Mouse (Mus musculus) right cerebral cortex, postnatal 14 days (tissue): ENCODE measurements at regions not wholly inside any gene's neighbourhood (a gene's known extent, or its start where the extent isn't known, plus 50 kb on each side); places are given as distances from the start of the nearest gene placed in this dataset.

Experiments used
- DNase-seq: peaks from one replicate; pipeline ENCODE4 v3.0.0; 2022

GRCm38 (mm10) chr6:47354515-47354914 is 98.7 kb upstream of the Cul1 start:
- DNase-seq = no peak

GRCm38 (mm10) chr6:47355500-47355899 is 97.7 kb upstream of the Cul1 start:
- no peak for DNase-seq

GRCm38 (mm10) chr6:47356500-47356899 is 96.7 kb upstream of the Cul1 start:
- no peak for DNase-seq

GRCm38 (mm10) chr6:47358686-47359085 is 94.5 kb upstream of the Cul1 start:
- DNase-seq = peak; percentile 12

- no peak for DNase-seq
These were observed 89.2 kb upstream of the Cul1 start for GRCm38 (mm10) chr6:47364002-47364401.

GRCm38 (mm10) chr6:47364556-47364955 is 88.6 kb upstream of the Cul1 start:
- DNase-seq = no peak

- DNase-seq = no peak
These were observed 87.2 kb upstream of the Cul1 start for GRCm38 (mm10) chr6:47365651-47366645.

GRCm38 (mm10) chr6:47367461-47367860 is 85.7 kb upstream of the Cul1 start:
- no peak for DNase-seq

GRCm38 (mm10) chr6:47375705-47376104 is 77.5 kb upstream of the Cul1 start:
- DNase-seq = no peak

- DNase-seq = no peak
These were observed 71.7 kb upstream of the Cul1 start for GRCm38 (mm10) chr6:47381451-47381850.

- no peak for DNase-seq
These were observed 66.6 kb upstream of the Cul1 start for GRCm38 (mm10) chr6:47386550-47386949.

GRCm38 (mm10) chr6:47389908-47390307 is 63.3 kb upstream of the Cul1 start:
- no peak for DNase-seq

- DNase-seq = peak; percentile 63
These were observed 62.7 kb upstream of the Cul1 start for GRCm38 (mm10) chr6:47390436-47391002.

- no peak for DNase-seq
These were observed 62.0 kb upstream of the Cul1 start for GRCm38 (mm10) chr6:47391014-47391802.

- DNase-seq = no peak
These were observed 57.5 kb upstream of the Cul1 start for GRCm38 (mm10) chr6:47395465-47396337.
